Mouse (Mus musculus): Measurements from ENCODE around the gene Rad51d.

- no peak for TF ChIP-seq CTCF (IDR thresholded peaks at IDR 0.05; ENCODE audit: low read depth, low read length)
- no peak for TF ChIP-seq POLR2A (IDR thresholded peaks at IDR 0.05; ENCODE audit: extremely low read depth, insufficient read depth, low read length)
Observed at GRCm38 (mm10) chr11:82846938-82847337, 43.5 kb downstream of the Rad51d start.

Measured in liver, adult 2 months (tissue).